Mouse (Mus musculus): ENCODE data around the gene Tceanc. TPM values are rescaled to one million over a fixed set of nuclear protein-coding genes. Genes with fewer than 3 reads are reported as not detected.
"Not testable (repeated sequence)": the region's sequence is repeated elsewhere in the genome, so short reads cannot be mapped to it uniquely, and the experiment has no call there.

Tceanc gene
- polyA plus RNA-seq, 1 experiment from 2014 or later, result 13.6 TPM

GRCm38 (mm10) chrX:166531671-166532070 lies 13.3 kb upstream of the Tceanc start:
- Histone ChIP-seq H3K9me3 (ENCODE audit: control insufficient read depth, low read length) (no peaks in the 10 kb centered on the region), H3K4me1 (replicated peaks; ENCODE audit: control insufficient read depth, insufficient read depth, low read length) (no peaks in the 10 kb centered on the region), H3K9ac (ENCODE audit: low read depth, low read length) (no peak overlapping the region), H3K4me3 (ENCODE audit: low read depth, low read length) (no peak overlapping the region), H3K36me3 (ENCODE audit: control insufficient read depth, insufficient read depth, low read length) (no peaks in the 10 kb centered on the region), H3K4me2 (replicated peaks; ENCODE audit: low read depth, low read length) (no peak overlapping the region), H3K27me3 (ENCODE audit: control insufficient read depth, insufficient read depth, low read length) (no peaks in the 10 kb centered on the region), H3K27ac (ENCODE audit: low read depth, low read length) (no peak overlapping the region)
- WGBS, result 38% methylated on average over 6 of the region's 6 CpGs
- no peak for DNase-seq (ENCODE audit: low spot score)
- no peak for ATAC-seq (ENCODE audit: low FRiP score)

- Histone ChIP-seq H3K4me3 (ENCODE audit: low read depth, low read length) (no peak overlapping the region), H3K4me1 (replicated peaks; ENCODE audit: control insufficient read depth, insufficient read depth, low read length) (no peaks in the 10 kb centered on the region), H3K27me3 (ENCODE audit: control insufficient read depth, insufficient read depth, low read length) (no peaks in the 10 kb centered on the region), H3K36me3 (ENCODE audit: control insufficient read depth, insufficient read depth, low read length) (no peaks in the 10 kb centered on the region), H3K27ac (ENCODE audit: low read depth, low read length) (no peak overlapping the region), H3K9ac (ENCODE audit: low read depth, low read length) (no peak overlapping the region), H3K4me2 (replicated peaks; ENCODE audit: low read depth, low read length) (no peak overlapping the region), H3K9me3 (ENCODE audit: control insufficient read depth, low read length) (no peaks in the 10 kb centered on the region)
- ATAC-seq (ENCODE audit: low FRiP score), result no peak
- 90% methylated on average over 3 of the region's 3 CpGs for WGBS
- no peak for DNase-seq (ENCODE audit: low spot score)
Observed at GRCm38 (mm10) chrX:166528126-166528525, 9.8 kb upstream of the Tceanc start.

- Histone ChIP-seq H3K27ac (ENCODE audit: low read depth, low read length) (no peak overlapping the region), H3K4me2 (replicated peaks; ENCODE audit: low read depth, low read length) (no peak overlapping the region), H3K9me3 (ENCODE audit: control insufficient read depth, low read length) (no peaks in the 10 kb centered on the region), H3K4me1 (replicated peaks; ENCODE audit: control insufficient read depth, insufficient read depth, low read length) (no peaks in the 10 kb centered on the region), H3K27me3 (ENCODE audit: control insufficient read depth, insufficient read depth, low read length) (no peaks in the 10 kb centered on the region), H3K9ac (ENCODE audit: low read depth, low read length) (no peak overlapping the region), H3K4me3 (ENCODE audit: low read depth, low read length) (no peak overlapping the region), H3K36me3 (ENCODE audit: control insufficient read depth, insufficient read depth, low read length) (no peaks in the 10 kb centered on the region)
- no peak for DNase-seq (ENCODE audit: low spot score)
- no peak for ATAC-seq (ENCODE audit: low FRiP score)
- 92% methylated on average over 2 of the region's 2 CpGs for WGBS
Observed at GRCm38 (mm10) chrX:166525637-166526315, 7.4 kb upstream of the Tceanc start.

- Histone ChIP-seq H3K27ac (ENCODE audit: low read depth, low read length) (no peak overlapping the region), H3K4me2 (replicated peaks; ENCODE audit: low read depth, low read length) (no peak overlapping the region), H3K9ac (ENCODE audit: low read depth, low read length) (no peak overlapping the region), H3K36me3 (ENCODE audit: control insufficient read depth, insufficient read depth, low read length) (no peaks in the 10 kb centered on the region), H3K9me3 (ENCODE audit: control insufficient read depth, low read length) (no peaks in the 10 kb centered on the region), H3K4me1 (replicated peaks; ENCODE audit: control insufficient read depth, insufficient read depth, low read length) (no peaks in the 10 kb centered on the region), H3K4me3 (ENCODE audit: low read depth, low read length) (no peak overlapping the region), H3K27me3 (ENCODE audit: control insufficient read depth, insufficient read depth, low read length) (no peaks in the 10 kb centered on the region)
- no peak for DNase-seq (ENCODE audit: low spot score)
- 83% methylated on average over 5 of the region's 5 CpGs for WGBS
- no peak for ATAC-seq (ENCODE audit: low FRiP score)
Observed at GRCm38 (mm10) chrX:166520782-166521181, 2.4 kb upstream of the Tceanc start.

GRCm38 (mm10) chrX:166516631-166517030 lies 1.7 kb downstream of the Tceanc start:
- WGBS, result 95% methylated on average over 1 of the region's 1 CpGs
- Histone ChIP-seq H3K9ac (ENCODE audit: low read depth, low read length) (no peak overlapping the region), H3K4me2 (replicated peaks; ENCODE audit: low read depth, low read length) (no peak overlapping the region), H3K9me3 (ENCODE audit: control insufficient read depth, low read length) (no peaks in the 10 kb centered on the region), H3K27ac (ENCODE audit: low read depth, low read length) (no peak overlapping the region), H3K36me3 (ENCODE audit: control insufficient read depth, insufficient read depth, low read length) (no peaks in the 10 kb centered on the region), H3K27me3 (ENCODE audit: control insufficient read depth, insufficient read depth, low read length) (no peaks in the 10 kb centered on the region), H3K4me1 (replicated peaks; ENCODE audit: control insufficient read depth, insufficient read depth, low read length) (no peaks in the 10 kb centered on the region), H3K4me3 (ENCODE audit: low read depth, low read length) (no peak overlapping the region)
- ATAC-seq (ENCODE audit: low FRiP score) (no peak), DNase-seq (ENCODE audit: low spot score) (no peak)

- 89% methylated on average over 3 of the region's 3 CpGs for WGBS
Observed at GRCm38 (mm10) chrX:166515923-166516322, 2.4 kb downstream of the Tceanc start.

GRCm38 (mm10) chrX:166514035-166514434 lies 4.3 kb downstream of the Tceanc start:
- 33% methylated on average over 11 of the region's 12 CpGs for WGBS
- not testable (repeated sequence) for H3K4me3 ChIP-seq (ENCODE audit: low read depth, low read length); H3K9ac ChIP-seq (ENCODE audit: low read depth, low read length); H3K27me3 ChIP-seq (ENCODE audit: control insufficient read depth, insufficient read depth, low read length); H3K36me3 ChIP-seq (ENCODE audit: control insufficient read depth, insufficient read depth, low read length); DNase-seq (ENCODE audit: low spot score); H3K4me2 ChIP-seq (replicated peaks; ENCODE audit: low read depth, low read length); H3K4me1 ChIP-seq (replicated peaks; ENCODE audit: control insufficient read depth, insufficient read depth, low read length); H3K27ac ChIP-seq (ENCODE audit: low read depth, low read length); ATAC-seq (ENCODE audit: low FRiP score); H3K9me3 ChIP-seq (ENCODE audit: control insufficient read depth, low read length)

More at GRCm38 (mm10) chrX:166515923-166516322, 2.4 kb downstream of the Tceanc start:
- Histone ChIP-seq H3K9me3 (ENCODE audit: control insufficient read depth, low read length) (no peaks in the 10 kb centered on the region), H3K27ac (ENCODE audit: low read depth, low read length) (no peak overlapping the region), H3K36me3 (ENCODE audit: control insufficient read depth, insufficient read depth, low read length) (no peaks in the 10 kb centered on the region), H3K4me2 (replicated peaks; ENCODE audit: low read depth, low read length) (no peak overlapping the region), H3K4me3 (ENCODE audit: low read depth, low read length) (no peak overlapping the region), H3K4me1 (replicated peaks; ENCODE audit: control insufficient read depth, insufficient read depth, low read length) (no peaks in the 10 kb centered on the region), H3K9ac (ENCODE audit: low read depth, low read length) (no peak overlapping the region), H3K27me3 (ENCODE audit: control insufficient read depth, insufficient read depth, low read length) (no peaks in the 10 kb centered on the region)
- DNase-seq (ENCODE audit: low spot score) (no peak), ATAC-seq (ENCODE audit: low FRiP score) (no peak)

- H3K9ac ChIP-seq (ENCODE audit: low read depth, low read length), result no peak overlapping the region
- no peaks in the 10 kb centered on the region for H3K4me1 ChIP-seq (replicated peaks; ENCODE audit: control insufficient read depth, insufficient read depth, low read length)
- ATAC-seq (ENCODE audit: low FRiP score) (no peak), DNase-seq (ENCODE audit: low spot score) (no peak)
- H3K36me3 ChIP-seq (ENCODE audit: control insufficient read depth, insufficient read depth, low read length), result no peaks in the 10 kb centered on the region
- no peaks in the 10 kb centered on the region for H3K9me3 ChIP-seq (ENCODE audit: control insufficient read depth, low read length)
- 0 out of 2 replicates have a peak, but pooled peaks cover 2% of the 10 kb centered on the region for H3K27me3 ChIP-seq (ENCODE audit: control insufficient read depth, insufficient read depth, low read length)
- H3K27ac ChIP-seq (ENCODE audit: low read depth, low read length), result no peak overlapping the region
- H3K4me2 ChIP-seq (replicated peaks; ENCODE audit: low read depth, low read length), result no peak overlapping the region
- H3K4me3 ChIP-seq (ENCODE audit: low read depth, low read length), result no peak overlapping the region
- WGBS, result 84% methylated on average over 4 of the region's 4 CpGs
Observed at GRCm38 (mm10) chrX:166512071-166512470, 6.3 kb downstream of the Tceanc start.

GRCm38 (mm10) chrX:166511107-166511506 lies 7.3 kb downstream of the Tceanc start:
- Histone ChIP-seq H3K4me1 (replicated peaks; ENCODE audit: control insufficient read depth, insufficient read depth, low read length) (no peaks in the 10 kb centered on the region), H3K27me3 (ENCODE audit: control insufficient read depth, insufficient read depth, low read length) (0 out of 2 replicates have a peak, but pooled peaks cover 2% of the 10 kb centered on the region), H3K36me3 (ENCODE audit: control insufficient read depth, insufficient read depth, low read length) (no peaks in the 10 kb centered on the region), H3K4me3 (ENCODE audit: low read depth, low read length) (no peak overlapping the region), H3K9me3 (ENCODE audit: control insufficient read depth, low read length) (no peaks in the 10 kb centered on the region), H3K9ac (ENCODE audit: low read depth, low read length) (no peak overlapping the region), H3K27ac (ENCODE audit: low read depth, low read length) (no peak overlapping the region), H3K4me2 (replicated peaks; ENCODE audit: low read depth, low read length) (no peak overlapping the region)
- ATAC-seq (ENCODE audit: low FRiP score) (no peak), DNase-seq (ENCODE audit: low spot score) (no peak)

Data from hindbrain, embryonic 11.5 days (tissue).